Mouse (Mus musculus): Measurements from ENCODE around the gene Col25a1. TPM values are rescaled to one million over a fixed set of nuclear protein-coding genes. Genes with fewer than 3 reads are reported as not detected.
A peak's percentile ranks its signal among the peaks of the same experiment; 100 is the strongest.

The Col25a1 gene
- polyA plus RNA-seq, 1 experiment from 2014 or later, result 6.3 TPM

GRCm38 (mm10) chr3:130104471-130104870 lies 26.8 kb upstream of the Col25a1 start:
- H3K27ac ChIP-seq, result no peak overlapping the region
- H3K36me3 ChIP-seq (replicated peaks; ENCODE audit: control insufficient read depth, insufficient read depth), result no peaks in the 10 kb centered on the region
- no peaks in the 10 kb centered on the region for H3K4me1 ChIP-seq (replicated peaks; ENCODE audit: control insufficient read depth, insufficient read depth, low read length)
- H3K27me3 ChIP-seq (ENCODE audit: control insufficient read depth, insufficient read depth, low read length), result no peaks in the 10 kb centered on the region
- no peak for DNase-seq (ENCODE audit: low spot score)
- H3K4me2 ChIP-seq (replicated peaks), result no peak overlapping the region
- no peaks in the 10 kb centered on the region for H3K9me3 ChIP-seq (ENCODE audit: control insufficient read depth, low read length)
- no peak overlapping the region for H3K9ac ChIP-seq
- H3K4me3 ChIP-seq (replicated peaks; ENCODE audit: low read length), result no peak overlapping the region
- WGBS, result 91% methylated on average over 9 of the region's 9 CpGs
- no peak for ATAC-seq (ENCODE audit: low FRiP score)

GRCm38 (mm10) chr3:130116886-130117285 lies 14.4 kb upstream of the Col25a1 start:
- Histone ChIP-seq H3K4me1 (replicated peaks; ENCODE audit: control insufficient read depth, insufficient read depth, low read length) (no peaks in the 10 kb centered on the region), H3K9ac (no peak overlapping the region), H3K4me2 (replicated peaks) (no peak overlapping the region), H3K27me3 (ENCODE audit: control insufficient read depth, insufficient read depth, low read length) (no peaks in the 10 kb centered on the region), H3K27ac (no peak overlapping the region), H3K36me3 (replicated peaks; ENCODE audit: control insufficient read depth, insufficient read depth) (no peaks in the 10 kb centered on the region), H3K4me3 (replicated peaks; ENCODE audit: low read length) (no peak overlapping the region), H3K9me3 (ENCODE audit: control insufficient read depth, low read length) (no peaks in the 10 kb centered on the region)
- no peak for DNase-seq (ENCODE audit: low spot score)
- no peak for ATAC-seq (ENCODE audit: low FRiP score)
- whole genome bisulfite sequencing, result 84% methylated on average over 6 of the region's 6 CpGs

DNA sequence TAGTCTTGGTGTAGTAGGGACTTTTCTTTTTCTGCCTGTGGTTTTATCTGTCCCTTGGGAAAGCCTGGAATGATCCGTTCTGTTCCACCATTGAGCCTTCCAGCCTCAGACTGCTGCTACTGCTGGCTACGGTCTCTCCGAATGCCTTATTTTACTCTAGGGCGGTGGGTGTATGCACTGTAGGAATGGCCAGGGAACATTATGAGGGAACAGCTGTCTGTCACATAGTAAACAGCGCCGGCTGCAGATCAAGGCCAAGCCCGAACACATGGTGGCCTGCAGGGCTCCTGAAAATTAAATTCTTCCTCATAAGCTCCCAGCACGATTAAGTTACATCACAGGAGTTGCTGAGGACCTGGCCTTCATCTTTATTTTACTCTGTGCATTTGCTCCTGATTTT lies 3.5 kb upstream of the Col25a1 start:
- no peaks in the 10 kb centered on the region for H3K4me1 ChIP-seq (replicated peaks; ENCODE audit: control insufficient read depth, insufficient read depth, low read length)
- no peaks in the 10 kb centered on the region for H3K9me3 ChIP-seq (ENCODE audit: control insufficient read depth, low read length)
- H3K36me3 ChIP-seq (replicated peaks; ENCODE audit: control insufficient read depth, insufficient read depth), result no peaks in the 10 kb centered on the region
- no peak overlapping the region for H3K4me2 ChIP-seq (replicated peaks)
- no peaks in the 10 kb centered on the region for H3K27me3 ChIP-seq (ENCODE audit: control insufficient read depth, insufficient read depth, low read length)
- DNase-seq (ENCODE audit: low spot score) (no peak), ATAC-seq (ENCODE audit: low FRiP score) (no peak)
- WGBS, result 64% methylated on average over 8 of the region's 8 CpGs
- H3K27ac ChIP-seq, result no peak overlapping the region
- H3K9ac ChIP-seq, result no peak overlapping the region
- no peak overlapping the region for H3K4me3 ChIP-seq (replicated peaks; ENCODE audit: low read length)

DNA sequence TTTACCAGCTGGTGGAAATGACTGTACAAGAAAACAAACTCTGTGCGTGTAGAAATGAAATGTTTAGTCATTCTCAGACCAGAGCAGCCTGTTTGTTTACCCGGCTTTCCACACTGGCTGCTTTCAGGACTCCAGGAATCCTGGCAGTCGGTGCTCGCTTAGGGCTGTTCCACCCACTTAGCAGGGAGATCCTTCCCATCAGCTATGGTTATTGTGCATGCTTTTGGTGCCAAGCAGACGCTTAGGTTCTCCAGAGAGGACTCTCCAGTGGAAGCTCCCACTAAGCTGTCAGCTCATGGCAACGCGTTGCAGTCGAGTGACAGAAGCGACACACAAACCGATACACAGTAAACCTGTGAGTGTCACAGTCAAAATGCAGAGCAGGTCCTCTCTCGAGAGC lies 2.7 kb upstream of the Col25a1 start:
- H3K36me3 ChIP-seq (replicated peaks; ENCODE audit: control insufficient read depth, insufficient read depth), result no peaks in the 10 kb centered on the region
- ATAC-seq (ENCODE audit: low FRiP score), result no peak
- WGBS, result 62% methylated on average over 11 of the region's 11 CpGs
- H3K27ac ChIP-seq, result no peak overlapping the region
- no peaks in the 10 kb centered on the region for H3K4me1 ChIP-seq (replicated peaks; ENCODE audit: control insufficient read depth, insufficient read depth, low read length)
- H3K9me3 ChIP-seq (ENCODE audit: control insufficient read depth, low read length), result no peaks in the 10 kb centered on the region
- no peak overlapping the region for H3K4me2 ChIP-seq (replicated peaks)
- no peaks in the 10 kb centered on the region for H3K27me3 ChIP-seq (ENCODE audit: control insufficient read depth, insufficient read depth, low read length)
- DNase-seq (ENCODE audit: low spot score), result no peak
- no peak overlapping the region for H3K4me3 ChIP-seq (replicated peaks; ENCODE audit: low read length)
- no peak overlapping the region for H3K9ac ChIP-seq

GRCm38 (mm10) chr3:130129635-130130206 lies 1.6 kb upstream of the Col25a1 start:
- 72% methylated on average over 10 of the region's 10 CpGs for WGBS
- H3K9ac ChIP-seq, result no peak overlapping the region
- no peaks in the 10 kb centered on the region for H3K9me3 ChIP-seq (ENCODE audit: control insufficient read depth, low read length)
- no peaks in the 10 kb centered on the region for H3K4me1 ChIP-seq (replicated peaks; ENCODE audit: control insufficient read depth, insufficient read depth, low read length)
- H3K4me3 ChIP-seq (replicated peaks; ENCODE audit: low read length), result no peak overlapping the region
- H3K27me3 ChIP-seq (ENCODE audit: control insufficient read depth, insufficient read depth, low read length), result no peaks in the 10 kb centered on the region
- DNase-seq (ENCODE audit: low spot score), result peak; percentile 42
- no peaks in the 10 kb centered on the region for H3K36me3 ChIP-seq (replicated peaks; ENCODE audit: control insufficient read depth, insufficient read depth)
- no peak overlapping the region for H3K27ac ChIP-seq
- ATAC-seq (ENCODE audit: low FRiP score), result no peak
- no peak overlapping the region for H3K4me2 ChIP-seq (replicated peaks)

DNA sequence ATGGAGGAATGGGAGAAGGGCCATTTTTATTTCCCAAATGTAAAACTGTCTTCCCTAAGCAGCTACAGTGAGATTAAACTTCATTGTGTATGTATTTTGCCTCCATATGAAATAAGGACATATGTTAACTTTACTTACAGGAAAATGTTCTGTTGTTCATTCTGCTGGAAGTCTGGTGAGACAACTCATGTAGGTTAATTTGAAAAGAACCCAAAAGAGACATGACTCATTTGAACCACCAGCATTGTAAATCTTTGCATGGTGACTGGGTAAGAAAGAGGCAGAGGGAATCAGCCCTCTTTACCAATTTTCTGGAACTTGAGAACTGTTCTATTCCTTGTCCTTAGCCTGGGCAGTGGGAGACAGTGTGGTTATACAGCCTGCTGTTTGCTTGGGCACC lies 5.9 kb downstream of the Col25a1 start:
- H3K27ac ChIP-seq, result no peak overlapping the region
- no peak overlapping the region for H3K4me3 ChIP-seq (replicated peaks; ENCODE audit: low read length)
- DNase-seq (ENCODE audit: low spot score), result no peak
- no peaks in the 10 kb centered on the region for H3K27me3 ChIP-seq (ENCODE audit: control insufficient read depth, insufficient read depth, low read length)
- 0 out of 2 replicates have a peak, but pooled peaks cover 2% of the 10 kb centered on the region for H3K9me3 ChIP-seq (ENCODE audit: control insufficient read depth, low read length)
- no peaks in the 10 kb centered on the region for H3K36me3 ChIP-seq (replicated peaks; ENCODE audit: control insufficient read depth, insufficient read depth)
- H3K4me1 ChIP-seq (replicated peaks; ENCODE audit: control insufficient read depth, insufficient read depth, low read length), result no peaks in the 10 kb centered on the region
- ATAC-seq (ENCODE audit: low FRiP score), result no peak
- H3K9ac ChIP-seq, result no peak overlapping the region
- no peak overlapping the region for H3K4me2 ChIP-seq (replicated peaks)

GRCm38 (mm10) chr3:130137640-130138039 lies 6.3 kb downstream of the Col25a1 start:
- H3K4me1 ChIP-seq (replicated peaks; ENCODE audit: control insufficient read depth, insufficient read depth, low read length), result no peaks in the 10 kb centered on the region
- H3K27ac ChIP-seq, result no peak overlapping the region
- no peak overlapping the region for H3K4me2 ChIP-seq (replicated peaks)
- DNase-seq (ENCODE audit: low spot score) (no peak), ATAC-seq (ENCODE audit: low FRiP score) (no peak)
- WGBS, result 88% methylated on average over 3 of the region's 3 CpGs
- no peaks in the 10 kb centered on the region for H3K27me3 ChIP-seq (ENCODE audit: control insufficient read depth, insufficient read depth, low read length)
- H3K9me3 ChIP-seq (ENCODE audit: control insufficient read depth, low read length), result 0 out of 2 replicates have a peak, but pooled peaks cover 2% of the 10 kb centered on the region
- no peaks in the 10 kb centered on the region for H3K36me3 ChIP-seq (replicated peaks; ENCODE audit: control insufficient read depth, insufficient read depth)
- no peak overlapping the region for H3K9ac ChIP-seq
- H3K4me3 ChIP-seq (replicated peaks; ENCODE audit: low read length), result no peak overlapping the region

- Histone ChIP-seq H3K4me2 (replicated peaks) (0 out of 2 replicates have a peak overlapping the region, but pooled peaks have one; percentile 25), H3K27ac (peak overlapping the region; percentile 6; the same call in 1 of the 2 replicates), H3K36me3 (replicated peaks; ENCODE audit: control insufficient read depth, insufficient read depth) (no peaks in the 10 kb centered on the region), H3K9ac (no peak overlapping the region), H3K27me3 (ENCODE audit: control insufficient read depth, insufficient read depth, low read length) (no peaks in the 10 kb centered on the region), H3K4me1 (replicated peaks; ENCODE audit: control insufficient read depth, insufficient read depth, low read length) (no peaks in the 10 kb centered on the region), H3K4me3 (replicated peaks; ENCODE audit: low read length) (no peak overlapping the region), H3K9me3 (ENCODE audit: control insufficient read depth, low read length) (peaks cover 7% of the 10 kb centered on the region; the same call in 1 of the 2 replicates)
- 48% methylated on average over 12 of the region's 12 CpGs for WGBS
- ATAC-seq (ENCODE audit: low FRiP score) (no peak), DNase-seq (ENCODE audit: low spot score) (no peak)
Observed at GRCm38 (mm10) chr3:130145874-130146273, 14.6 kb downstream of the Col25a1 start.

DNA sequence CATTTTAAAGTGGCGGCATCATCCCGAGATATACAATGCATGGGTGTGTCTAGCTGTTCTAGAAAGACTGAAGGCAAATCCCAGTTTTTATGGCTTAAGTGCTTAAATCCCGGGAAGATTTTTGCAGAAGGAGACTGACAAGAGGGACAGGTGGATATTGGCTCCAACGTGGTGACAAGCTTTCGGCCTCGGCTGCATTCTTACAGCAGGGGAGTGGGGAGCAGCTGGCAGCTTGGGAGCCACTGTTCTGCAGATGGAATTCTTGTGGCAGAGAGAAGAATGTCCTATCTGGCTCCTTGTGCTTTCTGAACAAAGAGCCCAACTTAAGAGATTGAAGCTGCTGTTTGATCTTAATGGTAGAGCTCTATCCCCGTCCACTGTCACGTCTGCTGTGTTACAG lies 16.5 kb downstream of the Col25a1 start:
- Histone ChIP-seq H3K4me1 (replicated peaks; ENCODE audit: control insufficient read depth, insufficient read depth, low read length) (no peaks in the 10 kb centered on the region), H3K27me3 (ENCODE audit: control insufficient read depth, insufficient read depth, low read length) (no peaks in the 10 kb centered on the region), H3K27ac (no peak overlapping the region), H3K9ac (no peak overlapping the region), H3K4me3 (replicated peaks; ENCODE audit: low read length) (no peak overlapping the region), H3K36me3 (replicated peaks; ENCODE audit: control insufficient read depth, insufficient read depth) (no peaks in the 10 kb centered on the region), H3K9me3 (ENCODE audit: control insufficient read depth, low read length) (peaks cover 3% of the 10 kb centered on the region; the same call in 1 of the 2 replicates), H3K4me2 (replicated peaks) (no peak overlapping the region)
- DNase-seq (ENCODE audit: low spot score) (no peak), ATAC-seq (ENCODE audit: low FRiP score) (no peak)
- 44% methylated on average over 8 of the region's 8 CpGs for WGBS

DNA sequence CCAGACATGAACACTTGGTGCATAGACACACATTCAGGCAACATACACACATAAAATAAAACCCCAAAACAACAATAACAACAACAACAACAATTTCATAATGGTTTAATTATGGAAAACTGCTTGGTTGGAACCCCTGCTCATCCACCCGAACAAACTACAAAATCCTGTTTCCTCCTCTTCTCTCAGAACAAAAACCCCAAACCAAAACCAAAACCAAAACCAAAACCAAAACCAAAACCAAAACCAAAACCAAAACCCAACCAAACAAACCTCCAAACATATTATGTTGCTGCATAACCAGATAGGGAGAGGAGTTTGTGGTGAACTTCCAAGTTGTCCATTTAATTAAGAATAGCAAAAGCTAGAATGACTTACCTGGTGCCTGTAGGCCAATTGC lies 17.9 kb downstream of the Col25a1 start:
- no peak for DNase-seq (ENCODE audit: low spot score)
- WGBS, result 93% methylated on average over 1 of the region's 1 CpGs
- no peak overlapping the region for H3K4me3 ChIP-seq (replicated peaks; ENCODE audit: low read length)
- no peaks in the 10 kb centered on the region for H3K36me3 ChIP-seq (replicated peaks; ENCODE audit: control insufficient read depth, insufficient read depth)
- no peak overlapping the region for H3K4me2 ChIP-seq (replicated peaks)
- no peak overlapping the region for H3K9ac ChIP-seq
- H3K9me3 ChIP-seq (ENCODE audit: control insufficient read depth, low read length), result no peaks in the 10 kb centered on the region
- no peaks in the 10 kb centered on the region for H3K4me1 ChIP-seq (replicated peaks; ENCODE audit: control insufficient read depth, insufficient read depth, low read length)
- H3K27ac ChIP-seq, result no peak overlapping the region
- ATAC-seq (ENCODE audit: low FRiP score), result no peak
- H3K27me3 ChIP-seq (ENCODE audit: control insufficient read depth, insufficient read depth, low read length), result no peaks in the 10 kb centered on the region

Data from hindbrain, embryonic 14.5 days (tissue).